Mouse (Mus musculus) brain, adult 2 months (tissue): ENCODE data around the gene Crtap.

Experiments
- DNase-seq: peaks from one replicate; pipeline ENCODE4 v3.0.0; 2011; ENCODE audit warnings: low read depth, low spot score

Crtap gene

DNA sequence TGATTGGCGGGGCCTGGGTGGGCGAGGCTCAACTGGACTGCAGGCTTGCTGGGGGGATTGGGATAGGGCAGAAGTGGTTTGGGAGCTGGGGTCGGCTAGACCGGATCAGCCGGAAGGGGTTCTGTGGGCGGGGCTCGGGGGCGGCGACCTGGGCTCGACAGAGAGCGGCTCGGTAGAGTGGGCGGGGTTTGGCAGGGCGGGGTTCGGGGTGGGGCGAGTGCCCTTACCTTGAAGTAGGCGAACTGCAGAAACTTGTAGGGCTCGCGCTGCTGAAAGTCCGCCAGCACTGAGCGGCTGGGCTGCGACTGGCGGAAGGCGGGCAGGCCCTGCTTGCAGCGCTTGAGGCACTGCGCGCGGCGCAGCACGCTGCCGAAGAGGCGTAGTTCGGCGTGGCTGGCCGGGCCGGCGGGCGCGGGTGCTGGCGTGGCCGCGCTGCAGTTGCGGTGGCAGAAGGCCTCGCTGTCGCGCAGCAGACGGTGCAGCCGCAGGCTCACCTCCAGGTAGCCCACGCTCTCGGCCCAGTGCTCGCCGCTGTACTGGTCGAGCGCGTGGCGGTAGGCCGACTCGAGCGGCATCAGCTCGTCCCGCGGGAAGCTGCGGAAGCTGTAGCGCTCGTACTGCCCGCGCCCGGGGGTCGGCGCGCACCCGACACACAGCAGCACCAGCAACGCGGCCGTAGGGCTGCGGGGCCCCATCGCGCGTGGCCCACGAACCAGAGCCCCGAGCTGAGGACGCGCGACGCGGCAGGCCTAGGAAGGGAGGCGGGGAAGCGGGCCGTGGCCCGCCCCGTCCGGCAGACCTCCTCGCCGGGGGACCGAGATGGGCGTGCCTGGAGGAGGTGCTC is at the start of gene Crtap:
Crtap (minus strand) TSS at position 771 of the 844 bp plus-strand sequence.
- DNase-seq, result peak; percentile 71

DNA sequence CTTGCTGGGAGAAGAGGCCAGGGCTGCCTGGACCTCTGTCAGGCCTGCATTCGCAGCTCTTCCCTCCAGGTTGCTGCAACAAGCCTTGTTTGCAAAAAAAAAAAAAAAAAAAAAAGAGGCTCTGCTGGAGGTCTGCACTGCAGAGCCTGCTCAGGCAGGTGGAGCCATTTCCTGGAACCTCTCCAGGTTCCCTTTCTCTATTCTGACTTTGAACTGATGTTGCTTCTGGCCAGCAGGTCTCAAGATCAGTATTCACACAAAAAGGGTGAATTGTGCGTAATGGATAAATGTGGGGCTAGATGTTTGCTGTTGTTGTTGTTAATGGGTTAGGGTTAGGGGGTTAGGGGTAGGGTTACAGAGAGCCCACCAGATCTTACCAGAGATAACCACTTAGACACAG is 45.2 kb upstream of the Crtap start:
- no peak for DNase-seq

DNA sequence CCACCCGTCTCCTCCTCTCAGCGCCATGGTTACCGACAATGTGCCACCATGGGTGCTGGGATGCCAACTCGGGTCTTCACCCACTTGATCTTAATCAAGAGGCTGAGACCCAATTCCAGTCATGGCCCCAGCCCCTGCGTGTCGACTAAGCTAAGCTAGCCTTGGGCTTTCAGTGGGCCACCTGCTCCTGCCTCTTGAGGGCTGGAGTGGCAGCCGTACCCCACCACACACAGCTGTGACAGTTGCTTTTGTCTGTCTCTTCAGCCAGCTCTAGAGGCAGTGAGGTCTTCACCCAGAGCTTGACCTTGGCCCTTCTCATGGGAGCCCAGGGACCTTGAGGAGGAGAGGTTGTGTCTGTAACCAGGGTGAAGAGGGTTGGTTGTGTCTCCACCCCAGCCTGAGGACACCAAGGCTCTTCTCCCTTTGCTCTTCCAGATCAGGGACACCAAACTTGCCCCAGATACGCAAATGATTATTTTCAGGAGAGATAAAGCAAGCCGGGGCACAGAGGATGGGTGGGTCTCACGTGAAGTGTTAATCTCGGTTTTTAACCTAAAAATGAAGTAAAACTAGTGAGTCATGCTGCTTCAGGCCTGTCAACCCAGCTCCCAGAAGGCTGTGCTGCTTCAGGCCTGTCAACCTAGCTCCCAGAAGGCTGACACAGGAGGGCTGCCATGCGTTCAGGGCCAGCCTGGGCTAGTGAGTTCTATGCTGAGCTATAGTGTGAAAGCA is 37.8 kb upstream of the Crtap start:
- DNase-seq, result no peak

DNA sequence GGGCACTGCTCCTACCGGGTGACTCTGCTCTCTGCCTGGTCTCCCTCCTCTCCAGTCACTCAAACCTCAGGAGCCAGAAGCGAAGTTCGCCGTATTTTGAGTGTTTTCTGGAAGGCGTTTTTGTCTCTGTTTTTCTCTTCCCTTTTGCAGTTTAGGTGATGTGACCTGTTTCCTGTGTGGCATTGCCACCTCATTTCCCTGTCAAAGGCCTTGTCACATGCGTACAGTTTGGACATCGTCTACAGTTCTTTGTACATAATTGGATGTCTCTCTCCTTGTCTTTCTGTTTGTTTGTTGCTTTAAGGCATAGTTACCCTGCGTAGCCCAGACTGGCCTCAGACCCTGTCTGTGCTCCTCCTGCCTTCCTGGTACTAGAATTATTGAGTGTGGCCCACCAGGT is 37.0 kb upstream of the Crtap start:
- no peak for DNase-seq

DNA sequence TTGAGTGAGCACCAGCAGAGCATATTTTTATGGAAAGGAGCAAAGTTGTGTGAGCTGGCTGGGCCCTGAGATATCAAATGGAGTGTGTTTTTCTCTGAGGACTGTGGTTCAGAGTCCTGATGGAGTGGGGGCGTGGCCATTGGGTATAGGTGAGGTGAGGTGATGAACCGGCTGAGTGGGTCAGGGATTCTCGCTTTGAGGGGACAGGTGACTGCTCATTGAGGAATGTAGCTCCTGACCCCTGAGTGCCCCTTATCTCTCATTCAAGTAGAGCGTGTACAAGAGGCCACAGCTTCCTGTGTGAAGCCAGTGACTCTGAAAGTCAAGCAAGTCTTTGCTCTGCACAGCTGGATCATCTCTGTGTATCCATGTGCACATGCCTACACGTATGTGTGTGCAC is 35.7 kb upstream of the Crtap start:
- no peak for DNase-seq

DNA sequence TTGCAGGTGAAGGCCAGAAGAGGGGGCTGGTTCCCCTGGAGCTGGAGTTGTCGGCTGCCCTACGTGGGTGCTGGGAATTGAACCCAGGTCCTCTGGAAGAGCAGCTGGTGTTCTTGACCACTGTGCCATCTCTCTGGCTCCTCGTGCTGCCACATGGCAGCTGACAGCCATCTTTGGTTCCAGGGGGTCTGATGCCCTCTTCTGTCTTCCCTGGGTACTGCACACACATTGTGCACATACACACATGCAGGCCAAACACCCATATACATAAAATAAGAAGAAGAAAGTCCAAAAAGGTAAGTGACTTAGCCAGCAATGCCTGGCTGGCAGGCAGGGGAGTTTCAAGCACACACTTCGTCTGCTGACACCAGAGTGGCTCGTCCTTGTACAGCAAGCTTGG is 35.1 kb upstream of the Crtap start:
- DNase-seq, result no peak

DNA sequence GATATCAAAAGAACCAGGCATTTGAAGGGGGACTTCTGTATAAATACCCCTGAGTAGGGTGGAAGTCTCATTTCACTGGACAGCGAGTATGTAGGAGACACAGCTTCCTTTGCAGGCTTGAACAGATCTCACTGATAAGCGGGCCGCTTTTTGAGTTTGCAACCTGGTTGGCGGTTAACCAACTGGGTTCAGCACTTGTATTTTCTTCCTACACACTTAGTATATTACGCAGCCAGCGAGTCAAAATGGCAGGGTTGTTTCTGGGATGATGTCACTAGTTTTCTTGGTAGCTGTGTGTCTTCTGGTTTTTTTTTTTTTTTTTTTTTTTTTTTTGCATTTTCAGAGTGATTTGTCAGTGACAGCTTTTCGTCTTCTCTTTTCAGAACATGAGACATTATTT is 31.3 kb upstream of the Crtap start:
- no peak for DNase-seq

DNA sequence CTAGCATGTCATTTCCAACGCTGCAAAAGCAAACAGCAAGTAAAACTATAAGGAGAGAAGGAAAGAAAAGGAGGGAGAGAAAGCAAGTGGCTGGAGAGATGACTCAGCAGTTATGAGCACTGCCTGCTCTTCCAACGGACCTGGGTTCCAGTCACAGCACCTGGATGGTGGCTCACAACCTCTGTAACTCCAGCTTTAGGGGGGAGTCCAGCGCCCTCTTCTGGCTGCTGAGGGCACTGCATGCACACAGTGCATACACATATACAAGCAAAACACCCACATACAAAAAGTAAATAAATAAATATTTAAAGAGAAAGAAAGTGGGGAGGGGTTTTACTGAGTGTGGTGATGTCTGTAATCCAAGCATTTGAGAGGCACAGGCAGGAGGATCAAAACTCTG is 30.6 kb upstream of the Crtap start:
- DNase-seq, result no peak

DNA sequence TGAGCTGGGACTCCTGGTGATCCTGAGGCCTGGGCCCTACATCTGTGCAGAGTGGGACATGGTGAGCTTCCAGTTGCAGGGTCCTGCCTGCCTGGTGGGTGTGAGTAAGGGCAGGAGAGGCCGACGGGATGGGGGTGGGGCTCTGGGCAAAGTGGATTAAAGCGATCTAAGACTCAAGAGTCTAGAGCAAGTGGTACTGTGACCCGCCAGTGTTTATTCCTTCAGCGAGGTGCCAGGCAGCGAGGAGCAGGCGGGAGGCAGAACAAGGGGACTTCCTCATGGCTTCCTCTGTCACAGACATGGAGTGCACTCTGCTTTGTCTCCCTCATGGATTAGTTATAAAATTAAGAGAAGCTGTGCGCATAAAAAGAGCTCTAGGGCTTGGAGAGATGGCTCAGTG is 30.0 kb upstream of the Crtap start:
- DNase-seq, result no peak

DNA sequence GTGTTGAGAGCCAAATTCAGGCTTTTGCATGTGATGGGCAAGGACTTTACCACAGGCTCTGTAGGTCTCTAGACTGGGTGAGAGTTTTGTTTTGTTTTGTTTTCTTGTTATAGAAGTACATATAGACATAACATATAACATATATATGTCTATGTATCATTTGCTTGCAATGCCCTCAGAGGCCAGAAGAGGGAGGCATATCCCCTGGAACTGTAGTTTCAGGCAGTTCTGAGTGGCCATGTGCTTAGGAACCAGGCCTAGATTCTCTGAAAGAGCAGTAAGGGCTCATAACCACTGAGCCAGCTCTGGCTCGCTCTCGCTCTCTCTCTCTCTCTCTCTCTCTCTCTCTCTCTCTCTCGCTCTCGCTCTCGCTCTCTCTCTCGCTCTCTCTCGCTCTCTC is 27.7 kb upstream of the Crtap start:
- DNase-seq, result peak; percentile 33

DNA sequence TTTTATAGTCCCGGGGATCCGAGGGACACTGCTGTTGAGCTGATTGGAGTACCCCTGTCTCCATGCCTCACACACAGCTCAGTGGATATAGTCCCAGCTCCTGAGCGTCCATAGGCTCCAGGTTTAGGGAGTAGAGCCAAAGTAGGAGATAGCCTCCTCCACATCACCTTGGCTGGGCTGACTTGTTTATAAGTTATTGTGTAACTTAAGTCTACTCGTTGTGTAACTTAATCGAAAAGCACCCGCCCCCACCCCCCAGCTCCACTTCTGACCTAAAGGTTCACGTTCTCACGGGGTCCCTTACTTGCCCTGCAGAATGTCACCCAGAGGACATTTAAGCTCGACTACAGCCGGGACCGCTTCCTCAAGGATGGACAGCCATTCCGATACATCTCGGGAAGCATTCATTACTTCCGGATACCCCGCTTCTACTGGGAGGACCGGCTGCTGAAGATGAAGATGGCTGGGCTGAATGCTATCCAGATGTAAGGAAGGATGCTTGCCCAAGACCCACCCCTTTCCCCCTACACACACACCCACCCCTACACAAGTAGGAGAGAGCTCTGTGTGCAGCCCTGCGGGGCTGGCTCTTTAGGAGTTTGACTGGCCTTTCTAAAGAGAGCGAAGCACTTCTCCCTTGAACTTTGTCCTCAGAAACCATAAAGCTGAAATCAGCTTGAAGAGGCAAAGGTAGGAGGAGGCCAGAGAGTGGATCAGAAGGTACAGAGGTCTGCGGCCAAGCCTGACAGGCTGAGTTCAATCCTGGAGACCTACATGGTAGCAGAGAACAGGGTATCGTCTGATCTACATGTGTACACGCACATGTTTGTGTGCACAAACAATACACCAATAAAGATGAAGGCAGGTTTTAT is 26.4 kb upstream of the Crtap start:
- no peak for DNase-seq

DNA sequence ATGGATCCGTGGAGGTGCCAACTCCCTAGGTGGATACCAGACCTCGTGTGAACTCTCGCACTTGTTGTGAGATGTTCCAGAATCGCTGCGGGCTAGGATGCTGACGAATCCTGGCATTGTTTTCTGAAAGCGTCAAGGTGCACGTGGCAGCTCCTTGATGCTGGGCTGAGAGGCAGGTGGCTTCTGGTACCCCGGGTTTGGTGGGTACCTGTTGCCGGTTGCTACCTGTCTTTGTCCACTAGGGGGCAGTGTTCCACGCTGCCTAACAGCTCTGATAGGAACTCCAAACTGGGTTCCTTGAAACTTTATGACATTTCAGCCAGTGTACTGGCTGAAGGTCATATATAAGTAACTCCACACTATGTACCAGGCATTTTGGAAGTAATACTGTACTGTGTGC is 25.2 kb upstream of the Crtap start:
- DNase-seq, result peak; percentile 55

DNA sequence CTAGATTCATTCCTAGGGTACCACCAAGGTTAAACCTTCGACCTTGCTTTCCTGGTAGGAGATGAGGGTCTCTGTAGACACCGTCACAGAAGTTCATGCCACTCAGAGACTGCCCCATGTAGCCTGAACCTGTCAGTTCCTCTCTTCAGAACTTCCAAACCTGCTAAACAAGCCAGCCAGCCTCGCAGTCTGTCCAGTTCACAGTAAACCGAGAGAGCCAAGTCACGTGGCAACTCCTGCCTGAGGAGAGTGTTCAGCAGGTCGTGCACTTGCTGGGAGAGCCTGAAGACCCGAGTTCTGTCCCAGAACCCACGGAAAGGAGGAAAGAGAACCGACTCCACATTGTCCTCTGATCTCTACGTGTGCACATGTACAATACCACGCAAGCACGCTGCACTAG is 23.4 kb upstream of the Crtap start:
- DNase-seq, result no peak

DNA sequence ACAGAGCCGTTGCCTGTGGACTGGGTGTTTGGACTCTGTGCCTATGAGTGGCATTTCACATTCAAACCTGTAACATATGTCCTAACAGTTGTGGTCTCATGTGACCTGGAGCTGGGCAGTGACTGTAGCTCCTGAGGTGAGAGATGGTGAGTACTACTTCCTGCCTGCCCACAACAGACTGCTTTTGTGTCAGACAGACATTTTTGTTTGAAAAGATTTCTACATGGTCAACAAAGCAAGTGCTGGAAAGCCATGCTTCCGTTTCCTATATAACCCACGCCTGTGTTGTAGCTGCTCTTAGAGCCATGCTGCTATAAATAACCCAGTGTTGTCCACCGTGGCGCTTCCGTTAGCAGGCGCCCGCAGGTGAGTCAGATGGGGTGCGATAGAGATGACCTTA is 21.9 kb upstream of the Crtap start:
- no peak for DNase-seq

DNA sequence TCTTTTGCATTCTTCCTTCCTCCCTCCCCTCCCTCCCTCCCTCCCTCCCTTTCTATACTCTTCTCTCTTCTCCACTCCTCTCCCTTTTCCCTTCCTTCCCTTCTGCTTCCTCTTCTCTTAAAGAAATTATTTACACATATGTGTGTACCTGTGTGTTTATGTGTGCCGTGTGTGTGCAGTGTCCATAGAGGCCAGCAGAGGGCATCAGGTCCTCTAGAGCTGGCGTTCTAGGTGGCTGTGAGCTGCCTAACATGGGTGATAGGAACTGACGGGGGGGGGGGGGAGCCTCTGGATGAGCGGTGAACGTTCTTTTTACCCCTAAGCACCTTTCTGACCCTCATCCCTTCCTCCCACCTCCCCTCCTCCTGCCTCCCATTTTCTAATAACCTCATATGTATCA is 20.8 kb upstream of the Crtap start:
- DNase-seq, result no peak

DNA sequence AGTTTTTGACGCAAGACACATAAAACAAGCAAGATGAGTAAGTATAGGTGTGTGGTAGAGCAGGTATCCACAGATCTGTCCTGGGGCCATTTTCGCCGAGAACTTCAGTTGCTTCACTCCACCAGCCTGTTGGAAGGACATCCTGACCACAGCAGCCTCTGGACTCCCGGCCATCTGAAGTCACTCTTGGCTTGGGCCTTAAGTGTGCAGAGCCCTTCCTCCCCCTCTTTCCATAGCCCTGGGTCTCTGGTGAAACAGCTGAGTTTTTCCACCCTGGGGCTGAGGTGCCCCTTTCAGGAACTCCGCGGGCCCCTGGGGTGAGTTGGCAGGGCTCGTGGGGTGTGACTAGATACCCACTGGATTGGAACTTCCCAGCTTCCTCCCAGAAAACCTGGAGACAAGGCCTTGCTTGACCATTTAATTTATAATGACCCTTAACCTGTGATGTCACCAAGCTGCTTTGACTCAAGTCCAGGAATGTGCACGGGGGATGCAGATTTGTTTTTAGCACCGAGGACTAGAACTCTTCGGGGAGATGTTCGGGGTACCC is 19.9 kb upstream of the Crtap start:
- DNase-seq, result no peak

DNA sequence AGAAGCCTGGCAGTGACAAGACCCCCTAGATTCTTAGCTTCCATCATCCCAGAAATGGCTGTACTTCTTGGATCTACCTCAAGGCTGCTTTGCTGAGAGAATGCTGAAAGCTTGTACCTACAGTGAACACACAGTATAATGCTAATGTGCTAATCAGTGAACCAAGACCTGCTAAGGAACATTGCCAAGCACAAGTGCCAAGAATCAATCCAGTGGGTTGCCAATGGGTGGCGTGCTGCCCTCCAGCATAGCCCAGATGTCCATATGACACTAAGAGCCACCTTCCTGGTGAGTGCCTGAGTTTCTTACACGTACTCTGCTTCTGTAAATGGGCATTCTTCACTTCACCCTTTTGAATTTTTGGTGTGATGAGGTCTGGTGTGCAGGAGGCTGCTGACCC is 17.2 kb upstream of the Crtap start:
- no peak for DNase-seq

DNA sequence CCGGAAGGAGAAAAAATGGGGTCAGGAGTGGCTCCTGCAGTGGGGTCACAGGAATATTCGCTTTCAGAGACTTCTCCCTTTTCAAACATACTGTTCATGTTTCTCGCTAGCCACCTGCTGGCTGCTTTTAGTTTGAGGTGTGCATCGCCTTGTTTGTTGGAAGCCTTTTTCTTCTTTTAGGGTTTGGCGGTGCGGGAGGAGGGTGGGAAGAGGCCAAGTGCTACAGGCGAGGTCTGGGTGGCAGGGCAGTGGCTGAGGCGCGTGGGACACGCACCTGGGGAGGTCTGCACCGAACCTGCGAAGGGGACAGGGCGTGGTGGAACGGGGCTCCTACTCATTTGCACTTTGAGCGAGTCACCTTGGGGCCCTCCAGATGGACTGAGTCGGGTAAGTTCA is 11.2 kb upstream of the Crtap start:
- peak; percentile 59 for DNase-seq

DNA sequence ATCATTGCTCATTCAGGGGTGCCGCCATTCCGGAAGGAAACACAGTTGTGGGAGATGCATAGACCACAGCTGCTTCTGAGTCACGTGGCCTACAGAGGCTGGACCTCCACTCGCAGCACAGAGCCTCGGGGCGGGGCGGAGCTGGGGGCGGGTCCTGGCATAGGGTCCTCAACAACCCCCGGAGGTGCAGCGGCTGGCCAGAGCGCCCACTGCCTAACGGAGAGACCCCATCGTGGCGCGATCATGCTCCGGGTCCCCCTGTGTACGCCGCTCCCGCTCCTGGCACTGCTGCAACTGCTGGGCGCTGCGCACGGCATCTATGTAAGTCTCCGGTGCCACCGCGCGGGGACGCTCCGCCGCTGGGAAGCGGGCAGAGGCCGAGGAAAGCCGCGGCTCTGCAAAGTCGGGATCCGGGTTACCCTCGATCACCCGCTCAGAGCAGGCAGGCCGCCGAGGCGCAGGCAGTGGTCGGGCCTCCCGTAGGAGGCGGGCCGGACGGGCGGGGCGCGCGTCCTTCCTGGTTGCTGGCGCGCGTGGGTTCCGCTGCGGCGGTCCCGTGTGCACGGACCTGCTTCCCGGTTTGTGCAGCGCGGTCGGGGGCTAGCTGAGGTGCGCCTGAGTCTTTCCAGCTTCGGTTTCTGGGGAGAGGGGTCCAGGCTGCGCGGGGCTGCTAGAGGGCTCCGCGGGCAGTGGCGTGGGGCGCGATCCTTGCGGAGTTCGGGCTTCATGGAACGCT is 10.6 kb upstream of the Crtap start, which contains the start of the genes Glb1 and Tmppe:
Glb1 (plus strand) TSS at position 128 of the 736 bp plus-strand sequence.
Tmppe (plus strand) TSS at position 157 of the 736 bp plus-strand sequence.
- DNase-seq, result peak; percentile 90

DNA sequence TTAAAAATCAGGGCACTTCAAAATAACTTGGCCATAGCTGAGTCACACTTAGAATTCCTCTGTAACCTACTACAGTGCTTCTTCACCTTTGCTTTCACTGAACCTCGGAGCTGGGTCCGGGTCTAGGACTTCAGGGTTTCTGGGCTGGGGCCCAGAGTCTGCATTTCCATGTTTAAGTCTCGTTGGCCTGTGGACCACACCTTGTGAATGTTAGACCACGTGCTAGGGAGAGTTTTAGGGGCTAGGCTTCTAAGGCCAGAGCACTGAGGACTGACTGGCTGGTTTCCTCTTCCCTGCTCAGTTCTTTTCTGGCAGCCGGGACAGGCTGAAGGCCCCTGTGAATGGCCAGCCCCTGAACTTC is 10.1 kb upstream of the Crtap start:
- DNase-seq, result no peak

DNA sequence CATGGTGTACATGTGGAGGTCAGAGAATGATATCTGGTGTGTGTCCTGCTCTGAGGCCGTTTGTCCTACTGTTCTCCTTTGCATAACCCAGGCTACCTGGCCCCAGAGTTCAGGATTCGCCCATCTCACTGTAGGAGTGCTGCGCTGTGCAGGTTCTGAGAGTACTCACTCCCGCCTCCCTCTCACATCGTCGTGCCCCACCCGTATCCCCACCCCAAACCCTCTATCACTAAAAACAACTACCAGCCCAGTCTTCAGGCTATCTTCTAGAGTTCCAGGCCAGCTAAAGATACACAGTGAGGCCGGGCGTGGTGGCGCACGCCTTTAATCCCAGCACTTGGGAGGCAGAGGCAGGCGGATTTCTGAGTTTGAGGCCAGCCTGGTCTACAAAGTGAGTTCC is 9.2 kb upstream of the Crtap start:
- DNase-seq, result no peak
